Mouse (Mus musculus): ENCODE results near the gene Arf4. TPM values are rescaled to one million over a fixed set of nuclear protein-coding genes. Genes with fewer than 3 reads are reported as not detected.

The Arf4 gene
- polyA plus RNA-seq (2015; fragmentation: Nextera tagmentation; extraction: Ambion mirVana), result 391 and 431 TPM in 2 replicates

DNA sequence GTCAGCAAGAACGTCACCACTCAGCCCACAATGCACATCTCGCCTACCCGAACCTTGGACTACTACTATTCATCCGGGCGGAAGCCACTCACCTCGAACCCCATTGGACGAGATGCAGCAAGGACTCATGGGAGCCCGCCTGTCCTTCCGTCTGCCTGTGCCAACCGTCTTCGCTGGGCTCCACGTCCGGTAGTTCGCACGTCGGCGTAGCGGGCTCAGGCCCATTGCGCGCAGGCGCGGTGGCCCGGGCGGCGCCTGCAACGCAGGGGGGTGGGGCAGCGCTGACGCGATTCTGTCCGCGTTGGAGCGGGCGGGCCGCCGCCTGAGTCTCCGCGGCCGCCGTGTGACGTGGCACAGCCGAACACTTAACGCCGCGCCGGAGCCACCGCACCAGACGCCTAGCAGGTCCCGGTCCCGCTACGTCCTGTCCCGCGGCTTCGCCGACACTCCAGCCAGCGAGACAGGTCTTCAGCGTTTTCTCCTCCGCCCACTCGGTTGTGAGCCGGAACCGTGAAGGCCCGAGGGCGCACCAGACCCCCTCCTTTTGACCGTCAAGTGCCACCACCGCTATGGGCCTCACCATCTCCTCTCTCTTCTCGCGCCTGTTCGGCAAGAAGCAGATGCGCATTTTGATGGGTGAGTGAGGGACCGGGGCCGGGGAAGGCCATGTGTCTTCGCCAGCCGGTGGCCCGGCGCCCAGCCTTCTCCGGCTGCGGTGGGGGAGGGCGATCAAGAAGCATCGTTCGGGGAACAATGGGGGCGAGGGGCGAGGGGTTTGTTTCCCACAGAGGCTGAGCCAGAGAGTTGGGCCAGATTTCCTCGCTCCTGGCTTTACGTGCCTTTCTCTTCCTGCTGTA, at the start of gene Arf4:
Gene Arf4 (plus strand): TSS at position 224 of the 857 bp plus-strand sequence.
- H3K4me2 ChIP-seq, result peak within 1 kb of the TSS; percentile 76
- ATAC-seq (replicated peaks; ENCODE audit: insufficient number of reproducible peaks, insufficient read depth, low FRiP score, low read depth), result peak; percentile 99
- H3K4me1 ChIP-seq (replicated peaks), result peaks cover 8% of the 10 kb centered on the region
- H3K9me3 ChIP-seq (replicated peaks), result no peaks in the 10 kb centered on the region
- no peaks in the 10 kb centered on the region for H3K36me3 ChIP-seq
- 0% methylated on average over 83 of the region's 83 CpGs for WGBS
- H3K9ac ChIP-seq, result peak within 1 kb of the TSS; percentile 94
- peak within 1 kb of the TSS; percentile 86 for H3K4me3 ChIP-seq
- H3K27ac ChIP-seq, result peak within 1 kb of the TSS; percentile 97
- no peaks in the 10 kb centered on the region for H3K27me3 ChIP-seq

GRCm38 (mm10) chr14:26591353-26591752, 46.5 kb upstream of the Arf4 start:
- Histone ChIP-seq H3K27ac (no peak overlapping the region), H3K36me3 (no peaks in the 10 kb centered on the region), H3K4me2 (no peak overlapping the region), H3K4me1 (replicated peaks) (peaks cover 11% of the 10 kb centered on the region; the same call in 1 of the 2 replicates), H3K9ac (no peak overlapping the region), H3K27me3 (no peaks in the 10 kb centered on the region), H3K9me3 (replicated peaks) (no peaks in the 10 kb centered on the region), H3K4me3 (no peak overlapping the region)
- no peak for ATAC-seq (replicated peaks; ENCODE audit: insufficient number of reproducible peaks, insufficient read depth, low FRiP score, low read depth)

- Histone ChIP-seq H3K27ac (no peak overlapping the region), H3K9ac (no peak overlapping the region), H3K27me3 (no peaks in the 10 kb centered on the region), H3K4me2 (no peak overlapping the region), H3K9me3 (replicated peaks) (no peaks in the 10 kb centered on the region), H3K4me3 (no peak overlapping the region), H3K36me3 (peaks cover 18% of the 10 kb centered on the region), H3K4me1 (replicated peaks) (0 out of 2 replicates have a peak, but pooled peaks cover 2% of the 10 kb centered on the region)
- 70% methylated on average over 2 of the region's 2 CpGs for WGBS
- ATAC-seq (replicated peaks; ENCODE audit: insufficient number of reproducible peaks, insufficient read depth, low FRiP score, low read depth), result no peak
These were observed 44.5 kb upstream of the Arf4 start for GRCm38 (mm10) chr14:26593281-26593895.

- ATAC-seq (replicated peaks; ENCODE audit: insufficient number of reproducible peaks, insufficient read depth, low FRiP score, low read depth), result no peak
- Histone ChIP-seq H3K9me3 (replicated peaks) (no peaks in the 10 kb centered on the region), H3K9ac (no peak overlapping the region), H3K27ac (no peak overlapping the region), H3K36me3 (peaks cover 30% of the 10 kb centered on the region), H3K4me3 (no peak overlapping the region), H3K4me1 (replicated peaks) (0 out of 2 replicates have a peak, but pooled peaks cover 2% of the 10 kb centered on the region), H3K27me3 (no peaks in the 10 kb centered on the region), H3K4me2 (no peak overlapping the region)
- 82% methylated on average over 7 of the region's 7 CpGs for WGBS
These were observed 42.7 kb upstream of the Arf4 start for GRCm38 (mm10) chr14:26595167-26595566.

GRCm38 (mm10) chr14:26595695-26596365, 42.0 kb upstream of the Arf4 start:
- H3K4me3 ChIP-seq, result no peak overlapping the region
- peaks cover 34% of the 10 kb centered on the region for H3K36me3 ChIP-seq
- ATAC-seq (replicated peaks; ENCODE audit: insufficient number of reproducible peaks, insufficient read depth, low FRiP score, low read depth), result no peak
- H3K4me2 ChIP-seq, result no peak overlapping the region
- H3K27me3 ChIP-seq, result no peaks in the 10 kb centered on the region
- WGBS, result 68% methylated on average over 5 of the region's 5 CpGs
- no peaks in the 10 kb centered on the region for H3K9me3 ChIP-seq (replicated peaks)
- H3K4me1 ChIP-seq (replicated peaks), result 0 out of 2 replicates have a peak, but pooled peaks cover 2% of the 10 kb centered on the region
- no peak overlapping the region for H3K9ac ChIP-seq
- H3K27ac ChIP-seq, result no peak overlapping the region

- Histone ChIP-seq H3K4me1 (replicated peaks) (no peaks in the 10 kb centered on the region), H3K4me3 (no peak overlapping the region), H3K27ac (no peak overlapping the region), H3K36me3 (peaks cover 48% of the 10 kb centered on the region), H3K27me3 (no peaks in the 10 kb centered on the region), H3K9ac (no peak overlapping the region), H3K9me3 (replicated peaks) (no peaks in the 10 kb centered on the region), H3K4me2 (no peak overlapping the region)
- ATAC-seq (replicated peaks; ENCODE audit: insufficient number of reproducible peaks, insufficient read depth, low FRiP score, low read depth), result no peak
- 74% methylated on average over 4 of the region's 4 CpGs for WGBS
These were observed 32.5 kb upstream of the Arf4 start for GRCm38 (mm10) chr14:26605354-26605753.

- ATAC-seq (replicated peaks; ENCODE audit: insufficient number of reproducible peaks, insufficient read depth, low FRiP score, low read depth), result no peak
- H3K36me3 ChIP-seq, result peaks cover 69% of the 10 kb centered on the region
- no peak overlapping the region for H3K4me2 ChIP-seq
- no peak overlapping the region for H3K27ac ChIP-seq
- no peaks in the 10 kb centered on the region for H3K4me1 ChIP-seq (replicated peaks)
- H3K27me3 ChIP-seq, result no peaks in the 10 kb centered on the region
- no peak overlapping the region for H3K4me3 ChIP-seq
- WGBS, result 88% methylated on average over 1 of the region's 1 CpGs
- H3K9ac ChIP-seq, result no peak overlapping the region
- H3K9me3 ChIP-seq (replicated peaks), result no peaks in the 10 kb centered on the region
These were observed 28.2 kb upstream of the Arf4 start for GRCm38 (mm10) chr14:26609674-26610073.

- Histone ChIP-seq H3K4me2 (no peak overlapping the region), H3K9me3 (replicated peaks) (no peaks in the 10 kb centered on the region), H3K27me3 (no peaks in the 10 kb centered on the region), H3K9ac (no peak overlapping the region), H3K4me1 (replicated peaks) (no peaks in the 10 kb centered on the region), H3K36me3 (peaks cover 60% of the 10 kb centered on the region), H3K4me3 (no peak overlapping the region), H3K27ac (no peak overlapping the region)
- no peak for ATAC-seq (replicated peaks; ENCODE audit: insufficient number of reproducible peaks, insufficient read depth, low FRiP score, low read depth)
- WGBS, result 92% methylated on average over 4 of the region's 4 CpGs
These were observed 27.2 kb upstream of the Arf4 start for GRCm38 (mm10) chr14:26610689-26611088.

- Histone ChIP-seq H3K4me2 (no peak overlapping the region), H3K36me3 (peaks cover 80% of the 10 kb centered on the region), H3K4me1 (replicated peaks) (no peaks in the 10 kb centered on the region), H3K27me3 (no peaks in the 10 kb centered on the region), H3K9me3 (replicated peaks) (no peaks in the 10 kb centered on the region), H3K4me3 (no peak overlapping the region), H3K9ac (no peak overlapping the region), H3K27ac (no peak overlapping the region)
- no peak for ATAC-seq (replicated peaks; ENCODE audit: insufficient number of reproducible peaks, insufficient read depth, low FRiP score, low read depth)
- WGBS, result 70% methylated on average over 4 of the region's 4 CpGs
These were observed 12.6 kb upstream of the Arf4 start for GRCm38 (mm10) chr14:26625301-26625700.

DNA sequence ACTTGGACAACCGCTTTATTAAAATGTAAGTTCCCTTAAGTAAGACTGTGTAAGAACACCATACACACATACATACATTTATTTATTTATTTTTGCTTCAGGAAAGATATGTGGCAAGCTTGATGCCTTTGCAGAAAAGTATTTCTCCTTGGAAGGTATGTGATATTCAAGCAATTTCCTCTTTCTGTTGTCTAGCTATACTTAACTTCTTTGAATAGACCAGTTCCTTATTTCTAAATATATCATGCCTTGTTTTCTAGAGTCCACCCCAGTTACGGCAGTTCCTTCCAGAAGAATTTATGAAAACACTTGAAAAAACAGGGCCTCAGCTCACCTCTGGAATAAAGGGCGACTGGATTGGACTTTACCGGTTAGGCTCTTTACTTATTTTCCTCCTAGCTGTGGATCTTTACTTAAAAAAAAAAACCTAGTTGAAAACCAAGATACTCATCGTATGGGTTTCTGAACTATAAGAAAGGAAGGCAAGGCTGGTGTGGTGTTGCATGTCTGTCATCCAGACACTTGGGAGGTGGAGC, 11.2 kb upstream of the Arf4 start:
- ATAC-seq (replicated peaks; ENCODE audit: insufficient number of reproducible peaks, insufficient read depth, low FRiP score, low read depth), result no peak
- peaks cover 76% of the 10 kb centered on the region for H3K36me3 ChIP-seq
- no peaks in the 10 kb centered on the region for H3K4me1 ChIP-seq (replicated peaks)
- H3K27ac ChIP-seq, result no peak overlapping the region
- no peak overlapping the region for H3K9ac ChIP-seq
- no peaks in the 10 kb centered on the region for H3K9me3 ChIP-seq (replicated peaks)
- H3K4me2 ChIP-seq, result no peak overlapping the region
- no peak overlapping the region for H3K4me3 ChIP-seq
- WGBS, result 82% methylated on average over 5 of the region's 5 CpGs
- no peaks in the 10 kb centered on the region for H3K27me3 ChIP-seq
